Mouse (Mus musculus): Measurements from ENCODE around the gene Mrps30.
"Not testable (repeated sequence)": the region's sequence is repeated elsewhere in the genome, so short reads cannot be mapped to it uniquely, and the experiment has no call there.

- not testable (repeated sequence) for TF ChIP-seq CTCF (IDR thresholded peaks at IDR 0.05; ENCODE audit: low read depth); EP300 (optimal IDR thresholded peaks at IDR 0.05)
These were observed 373 bp upstream of the Mrps30 start for GRCm38 (mm10) chr13:118387448-118387801.
